Mouse (Mus musculus) fat pad, adult 2 months (tissue): Measurements from ENCODE around the gene Zfp977.
"Not testable (repeated sequence)": the region's sequence is repeated elsewhere in the genome, so short reads cannot be mapped to it uniquely, and the experiment has no call there.

Experiments used
- DNase-seq: peaks from one replicate; pipeline ENCODE4 v3.0.0-alpha.2; 2011; ENCODE audit warnings: low read depth, low spot score; ENCODE audit errors: extremely low read depth

The Zfp977 gene

GRCm38 (mm10) chr7:42592413-42592812 is at the start of gene Zfp977:
TSS of gene Zfp977 (minus strand) at chr7:42592547.
- DNase-seq: not testable (repeated sequence)

GRCm38 (mm10) chr7:42631031-42631430 is 38.7 kb upstream of the Zfp977 start:
- DNase-seq: not testable (repeated sequence)

GRCm38 (mm10) chr7:42595666-42596065 is 3.3 kb upstream of the Zfp977 start:
- DNase-seq: not testable (repeated sequence)

GRCm38 (mm10) chr7:42591311-42591710 is 1.0 kb downstream of the Zfp977 start:
- DNase-seq: not testable (repeated sequence)

GRCm38 (mm10) chr7:42578488-42578887 is 13.9 kb downstream of the Zfp977 start, which contains the start of gene Gm21028:
TSS of gene Gm21028 (minus strand) at chr7:42578588.
- no peak for DNase-seq

GRCm38 (mm10) chr7:42551766-42552165 is 40.6 kb downstream of the Zfp977 start:
- no peak for DNase-seq
